Mouse (Mus musculus) thymus, postnatal 10 days (tissue): ENCODE data around the gene 1700069L16Rik.
A peak's percentile ranks its signal among the peaks of the same experiment; 100 is the strongest.

ENCODE experiments used
- DNase-seq, 2 experiments: peaks; one replicate each; pipeline ENCODE4 v3.0.0; 2021; ENCODE audit warnings: low spot score in 2 of 2

The 1700069L16Rik gene

GRCm38 (mm10) chr5:113724446-113724845 lies at the start of gene 1700069L16Rik:
TSS of gene 1700069L16Rik (minus strand) at chr5:113724772.
- peak; percentile 34 to 75 for DNase-seq

- peak; percentile 82 to 95 for DNase-seq
These were observed 49.1 kb upstream of the 1700069L16Rik start for GRCm38 (mm10) chr5:113773664-113774063.

- no peak for DNase-seq
These were observed 48.4 kb upstream of the 1700069L16Rik start for GRCm38 (mm10) chr5:113772905-113773519.

- peak; percentile 92 to 95 for DNase-seq
These were observed 47.9 kb upstream of the 1700069L16Rik start, which contains the start of the genes Sart3 and Iscu for GRCm38 (mm10) chr5:113772450-113772895. TSS of gene Sart3 (minus strand) at chr5:113772510. TSS of gene Iscu (plus strand) at chr5:113772748.

- peak; percentile 75 for DNase-seq
These were observed 46.9 kb upstream of the 1700069L16Rik start for GRCm38 (mm10) chr5:113771213-113772162.

GRCm38 (mm10) chr5:113768806-113769205 lies 44.2 kb upstream of the 1700069L16Rik start:
- DNase-seq, result no peak

- DNase-seq, result no peak
These were observed 41.3 kb upstream of the 1700069L16Rik start for GRCm38 (mm10) chr5:113765641-113766526.

- DNase-seq, result no peak
These were observed 39.9 kb upstream of the 1700069L16Rik start for GRCm38 (mm10) chr5:113764426-113764825.

- DNase-seq, result no peak
These were observed 37.0 kb upstream of the 1700069L16Rik start for GRCm38 (mm10) chr5:113761585-113761984.

GRCm38 (mm10) chr5:113755347-113756030 lies 30.9 kb upstream of the 1700069L16Rik start:
- DNase-seq, result no peak

GRCm38 (mm10) chr5:113751521-113752157 lies 27.1 kb upstream of the 1700069L16Rik start:
- no peak for DNase-seq

- no peak for DNase-seq
These were observed 24.2 kb upstream of the 1700069L16Rik start for GRCm38 (mm10) chr5:113748556-113749331.

GRCm38 (mm10) chr5:113747629-113748028 lies 23.1 kb upstream of the 1700069L16Rik start:
- no peak for DNase-seq

GRCm38 (mm10) chr5:113737607-113738237 lies 13.2 kb upstream of the 1700069L16Rik start:
- DNase-seq, result no peak

GRCm38 (mm10) chr5:113736522-113737164 lies 12.1 kb upstream of the 1700069L16Rik start:
- DNase-seq, result no peak

GRCm38 (mm10) chr5:113736113-113736502 lies 11.5 kb upstream of the 1700069L16Rik start:
- no peak for DNase-seq

GRCm38 (mm10) chr5:113735345-113736112 lies 11.0 kb upstream of the 1700069L16Rik start, which contains the start of gene Ficd:
TSS of gene Ficd (plus strand) at chr5:113735803.
- peak; percentile 90 to 92 for DNase-seq

GRCm38 (mm10) chr5:113735023-113735344 lies 10.4 kb upstream of the 1700069L16Rik start:
- no peak for DNase-seq
